Mouse (Mus musculus) E14TG2a.4 (cell line): ENCODE measurements around the gene Snx8.

Source experiments
- CTCF ChIP-seq: conservative IDR thresholded peaks from 2 replicates; pipeline ENCODE4 v1.5.1; 2014; ENCODE audit warnings: low read length
- NANOG ChIP-seq: IDR thresholded peaks from 2 replicates; pipeline ENCODE4 v1.6.1; 2014; ENCODE audit warnings: borderline replicate concordance, low read length, mixed read lengths
- POU5F1 ChIP-seq: IDR thresholded peaks from 2 replicates; pipeline ENCODE4 v1.6.1; 2014; ENCODE audit warnings: low read length, borderline replicate concordance

- peak; percentile 22 for TF ChIP-seq CTCF
- no peak for TF ChIP-seq POU5F1
- TF ChIP-seq NANOG = no peak
Measured at GRCm38 (mm10) chr5:140396166-140396940, 7.3 kb upstream of the Snx8 start.
